ENCODE assay signal across 9 mouse cellular contexts in genomic region chr5:43582876-43583275, GRCm38 (mm10).
A peak's percentile ranks its signal among the peaks of the same experiment; 100 is the strongest.
DNase-seq lines count a peak whose midpoint lies in the region; ATAC-seq and TF ChIP-seq lines count a peak whose summit lies in the region.
"Had no signal": no experiment of that assay in that cellular context is flagged by ENCODE, and none has a peak within 500 bp of the region (broad histone marks: within the 10 kb centered on the region; RNA-seq: fewer than 3 reads in every experiment).

No protein-coding gene starts in this region.

- no peak overlapping the region for H3K4me3 ChIP-seq in lung, embryonic 14.5 days (ENCODE audit: low read depth, low read length)

- no peak for DNase-seq in frontal cortex, postnatal 10 days (ENCODE audit: low spot score in 2 of 2)
- DNase-seq in lung, embryonic 14.5 days: peak; percentile 60
- DNase-seq in lung, adult 18-20 months: no peak
- peak; percentile 47 to 54 for DNase-seq in cerebellum, postnatal 14 days
- DNase-seq in left cerebral cortex, postnatal 4 days: peak; percentile 24
- DNase-seq in T-cell, adult 2 months (ENCODE audit: low spot score): no peak

- H3K9ac ChIP-seq in lung, embryonic 14.5 days: no peak overlapping the region

- peak; percentile 95 for ATAC-seq in frontal cortex, adult (ENCODE audit: low TSS enrichment)
- 0 out of 2 replicates have a peak, but pooled peaks have one; percentile 52 for ATAC-seq in lung, embryonic 14.5 days (ENCODE audit: insufficient read depth)
- ATAC-seq in erythroid progenitor cell, adult 5-6 weeks (replicated peaks; ENCODE audit: low FRiP score, poor library complexity, severe bottlenecking): no peak

- intact Hi-C loops in left cerebral cortex, postnatal 4 days (cut with DNase I): no loop called here

- no peak overlapping the region for H3K4me2 ChIP-seq in lung, embryonic 14.5 days

- no peaks in the 10 kb centered on the region for H3K9me3 ChIP-seq in lung, embryonic 14.5 days (ENCODE audit: low read depth, low read length)

- no peaks in the 10 kb centered on the region for H3K27me3 ChIP-seq in lung, embryonic 14.5 days (ENCODE audit: insufficient read depth, low read length)

- no peak overlapping the region for H3K27ac ChIP-seq in lung, embryonic 14.5 days (ENCODE audit: low read depth)
- H3K27ac ChIP-seq: macrophage had no signal

- H3K36me3 ChIP-seq in lung, embryonic 14.5 days (ENCODE audit: insufficient read depth): no peaks in the 10 kb centered on the region; the same call in 1 of the 2 replicates

- peak; percentile 78 for TF ChIP-seq CTCF in lung, embryonic 14.5 days (IDR thresholded peaks at IDR 0.05; ENCODE audit: low read depth)

- 41% methylated on average over 2 of the region's 2 CpGs for WGBS in lung, embryonic 14.5 days

- no peaks in the 10 kb centered on the region for H3K4me1 ChIP-seq in lung, embryonic 14.5 days (ENCODE audit: insufficient read depth)

Comparison
In these comparisons a context has a peak if more than half of its experiments do, and no peak if none do; other contexts are left out.
1. DNase-seq: peak in lung, embryonic 14.5 days (single experiment), cerebellum, postnatal 14 days (2 of 2) and left cerebral cortex, postnatal 4 days (single experiment); none in frontal cortex, postnatal 10 days (0 of 2), lung, adult 18-20 months (0 of 2) and T-cell, adult 2 months (single experiment).